Mouse (Mus musculus): ENCODE measurements around the gene Bckdha. TPM values are rescaled to one million over a fixed set of nuclear protein-coding genes. Genes with fewer than 3 reads are reported as not detected.
A peak's percentile ranks its signal among the peaks of the same experiment; 100 is the strongest.

Gene Bckdha
- polyA plus RNA-seq, 1 experiment: 58.6 TPM

DNA sequence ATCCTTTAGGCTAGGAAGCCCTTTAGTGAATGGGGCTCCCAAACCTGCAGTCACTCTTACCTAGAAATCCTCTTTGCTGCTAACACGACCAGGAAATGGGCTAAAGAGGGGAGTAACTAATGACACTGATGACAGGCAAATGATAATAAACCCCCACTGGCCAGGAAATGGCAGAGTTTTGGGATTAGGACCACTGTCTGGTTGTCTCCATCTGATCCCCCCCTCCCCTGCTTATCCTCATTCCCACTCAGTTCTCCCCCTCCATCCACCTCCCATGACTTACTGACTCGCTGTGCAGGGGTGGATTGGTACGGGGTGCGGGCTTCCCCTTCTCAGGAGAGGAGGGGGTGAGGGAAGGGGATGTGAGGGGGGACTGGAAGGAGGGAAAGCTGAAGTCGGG, 31.3 kb upstream of the Bckdha start:
- DNase-seq (ENCODE audit: low read depth): no peak
- no peak for TF ChIP-seq CTCF (IDR thresholded peaks at IDR 0.05; ENCODE audit: borderline replicate concordance, extremely low read depth, insufficient read depth, insufficient read length)
- no peak for TF ChIP-seq POLR2A (IDR thresholded peaks at IDR 0.05; ENCODE audit: borderline replicate concordance, extremely low read depth, insufficient read depth, insufficient read length, poor library complexity, severe bottlenecking)

DNA sequence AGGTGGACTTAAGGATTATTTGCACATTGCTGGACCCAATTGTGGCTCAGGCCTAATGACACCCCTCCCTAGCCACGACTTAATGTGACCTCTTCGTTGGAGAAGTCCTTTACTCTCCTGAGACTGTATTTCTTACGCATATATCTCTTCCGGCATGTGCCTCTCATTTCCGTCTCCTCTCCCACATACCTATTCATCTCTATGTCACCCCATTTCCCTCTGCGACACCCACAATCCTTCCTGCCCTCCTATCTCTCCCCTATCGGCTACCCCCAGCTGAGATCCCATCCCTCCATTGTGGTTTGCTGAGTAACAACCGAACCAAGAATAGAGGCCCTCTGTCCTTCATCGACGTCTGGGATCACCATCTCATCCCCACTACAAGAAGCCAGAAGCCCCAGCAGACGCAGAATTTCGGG, 30.8 kb upstream of the Bckdha start:
- DNase-seq (ENCODE audit: low read depth): no peak
- TF ChIP-seq POLR2A (IDR thresholded peaks at IDR 0.05; ENCODE audit: borderline replicate concordance, extremely low read depth, insufficient read depth, insufficient read length, poor library complexity, severe bottlenecking) (no peak), CTCF (IDR thresholded peaks at IDR 0.05; ENCODE audit: borderline replicate concordance, extremely low read depth, insufficient read depth, insufficient read length) (no peak)

DNA sequence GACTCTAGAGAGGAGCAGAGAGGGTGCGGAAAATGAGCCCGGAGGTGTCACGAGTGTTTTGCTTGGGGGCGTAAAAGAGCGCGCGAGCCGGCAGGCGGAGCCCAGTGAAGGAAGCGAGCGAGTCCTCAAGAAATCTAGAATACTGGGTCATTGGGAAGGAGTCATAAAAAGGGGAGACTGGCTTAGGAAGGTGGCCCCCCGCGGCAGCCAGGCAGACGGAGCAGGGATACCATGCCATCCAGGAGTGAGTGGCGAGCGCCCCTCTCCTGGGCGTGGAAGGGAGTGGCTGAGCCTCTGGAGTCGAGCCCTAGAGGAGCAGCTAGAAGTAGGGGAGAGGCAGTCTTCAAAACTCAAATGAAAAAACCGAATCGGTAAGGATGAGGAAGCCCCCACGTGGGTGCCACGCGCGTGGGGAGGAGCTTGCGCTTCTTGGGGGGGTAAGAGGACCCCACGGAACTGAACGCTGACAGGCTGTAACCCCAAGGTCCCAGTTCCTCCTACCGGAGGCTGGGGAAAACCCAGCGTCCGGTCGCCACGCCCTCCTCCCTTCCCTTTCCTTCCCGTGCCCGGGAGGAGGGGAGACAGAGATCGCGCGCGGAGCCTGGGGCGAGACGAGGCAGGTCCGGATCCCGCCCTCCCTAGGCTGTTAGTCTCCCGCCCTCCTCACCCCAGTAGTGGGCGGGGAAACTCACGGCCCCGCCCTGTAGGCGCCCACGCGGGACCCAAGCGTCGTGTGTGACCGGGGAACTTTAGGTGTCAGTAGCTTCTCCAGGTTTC, 30.2 kb upstream of the Bckdha start:
- no peak for DNase-seq (ENCODE audit: low read depth)
- no peak for TF ChIP-seq POLR2A (IDR thresholded peaks at IDR 0.05; ENCODE audit: borderline replicate concordance, extremely low read depth, insufficient read depth, insufficient read length, poor library complexity, severe bottlenecking)
- TF ChIP-seq CTCF (IDR thresholded peaks at IDR 0.05; ENCODE audit: borderline replicate concordance, extremely low read depth, insufficient read depth, insufficient read length): no peak

DNA sequence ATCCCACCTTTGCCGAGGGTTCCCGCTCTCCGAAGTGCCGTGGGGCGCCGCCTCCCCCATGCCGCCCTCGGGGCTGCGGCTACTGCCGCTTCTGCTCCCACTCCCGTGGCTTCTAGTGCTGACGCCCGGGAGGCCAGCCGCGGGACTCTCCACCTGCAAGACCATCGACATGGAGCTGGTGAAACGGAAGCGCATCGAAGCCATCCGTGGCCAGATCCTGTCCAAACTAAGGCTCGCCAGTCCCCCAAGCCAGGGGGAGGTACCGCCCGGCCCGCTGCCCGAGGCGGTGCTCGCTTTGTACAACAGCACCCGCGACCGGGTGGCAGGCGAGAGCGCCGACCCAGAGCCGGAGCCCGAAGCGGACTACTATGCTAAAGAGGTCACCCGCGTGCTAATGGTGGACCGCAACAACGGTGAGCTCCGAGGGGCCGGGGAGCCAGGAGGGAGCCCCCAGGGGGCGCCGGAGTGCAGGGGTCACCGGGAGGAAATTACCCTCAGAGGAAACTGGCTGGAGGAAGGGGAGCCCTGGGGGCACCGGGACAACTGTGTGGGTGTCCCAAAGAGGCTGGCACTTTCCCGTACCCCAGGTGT, 29.1 kb upstream of the Bckdha start:
- TF ChIP-seq CTCF (IDR thresholded peaks at IDR 0.05; ENCODE audit: borderline replicate concordance, extremely low read depth, insufficient read depth, insufficient read length) (no peak), POLR2A (IDR thresholded peaks at IDR 0.05; ENCODE audit: borderline replicate concordance, extremely low read depth, insufficient read depth, insufficient read length, poor library complexity, severe bottlenecking) (no peak)
- no peak for DNase-seq (ENCODE audit: low read depth)

DNA sequence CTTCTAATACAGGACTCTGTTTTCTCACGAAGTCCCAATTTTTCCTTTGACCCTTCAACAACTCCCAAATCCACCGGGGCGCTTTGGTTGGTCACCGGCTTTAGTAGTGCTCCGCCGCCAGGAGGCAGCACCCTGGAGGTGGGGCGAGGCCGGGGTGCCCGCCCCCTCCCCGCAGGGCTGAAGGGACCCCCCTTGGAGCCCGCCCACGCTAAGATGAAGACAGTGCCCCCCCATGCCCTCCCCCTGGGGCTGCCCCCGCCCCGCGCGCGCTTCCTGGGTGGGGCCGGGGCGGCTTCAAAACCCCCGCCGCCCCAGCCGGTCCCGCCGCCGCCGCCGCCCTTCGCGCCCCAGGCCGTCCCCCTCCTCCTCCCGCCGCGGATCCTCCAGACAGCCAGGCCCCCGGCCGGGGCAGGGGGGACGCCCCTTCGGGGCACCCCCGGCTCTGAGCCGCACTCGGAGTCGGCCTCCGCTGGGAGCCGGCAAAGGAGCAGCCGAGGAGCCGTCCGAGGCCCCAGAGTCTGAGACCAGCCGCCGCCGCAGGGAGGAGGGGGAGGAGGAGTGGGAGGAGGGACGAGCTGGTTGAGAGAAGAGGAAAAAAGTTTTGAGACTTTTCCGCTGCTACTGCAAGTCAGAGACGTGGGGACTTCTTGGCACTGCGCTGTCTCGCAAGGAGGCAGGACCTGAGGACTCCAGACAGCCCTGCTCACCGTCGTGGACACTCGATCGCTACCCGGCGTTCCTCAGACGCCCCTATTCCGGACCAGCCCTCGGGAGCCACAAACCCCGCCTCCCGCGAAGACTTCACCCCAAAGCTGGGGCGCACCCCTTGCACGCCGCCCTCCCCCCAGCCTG, 28.1 kb upstream of the Bckdha start, which contains the start of gene Tgfb1:
Gene Tgfb1, plus strand, starts transcription at position 323 of the 852 bp plus-strand sequence.
- peak; percentile 54 for DNase-seq (ENCODE audit: low read depth)
- TF ChIP-seq POLR2A (IDR thresholded peaks at IDR 0.05; ENCODE audit: borderline replicate concordance, extremely low read depth, insufficient read depth, insufficient read length, poor library complexity, severe bottlenecking) (no peak), CTCF (IDR thresholded peaks at IDR 0.05; ENCODE audit: borderline replicate concordance, extremely low read depth, insufficient read depth, insufficient read length) (peak; percentile 52; the same call in 1 of the 2 replicates)

- TF ChIP-seq POLR2A (IDR thresholded peaks at IDR 0.05; ENCODE audit: borderline replicate concordance, extremely low read depth, insufficient read depth, insufficient read length, poor library complexity, severe bottlenecking) (no peak), CTCF (IDR thresholded peaks at IDR 0.05; ENCODE audit: borderline replicate concordance, extremely low read depth, insufficient read depth, insufficient read length) (no peak)
Measured at GRCm38 (mm10) chr7:25685926-25686470, 27.2 kb upstream of the Bckdha start.

DNA sequence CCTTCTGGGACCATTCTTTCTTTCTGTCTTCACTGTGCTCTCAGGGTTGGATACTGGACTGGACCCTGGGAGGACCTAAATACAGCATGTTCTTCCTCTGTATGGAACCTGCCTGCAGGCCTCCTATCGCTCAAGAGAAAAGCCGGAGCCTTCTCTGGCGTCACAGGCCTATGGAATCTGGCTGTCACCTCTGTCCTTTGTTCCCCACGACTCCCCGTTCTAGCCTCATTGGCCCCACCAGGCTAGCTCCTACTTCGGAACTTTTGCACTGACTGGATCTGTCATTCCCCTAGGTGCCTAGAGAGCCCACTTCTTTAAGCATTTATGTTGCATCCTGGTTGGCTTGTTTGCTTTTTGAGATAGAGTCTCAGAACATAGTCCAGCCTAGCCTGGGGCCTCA, 25.9 kb upstream of the Bckdha start:
- DNase-seq (ENCODE audit: low read depth): no peak
- TF ChIP-seq CTCF (IDR thresholded peaks at IDR 0.05; ENCODE audit: borderline replicate concordance, extremely low read depth, insufficient read depth, insufficient read length) (no peak), POLR2A (IDR thresholded peaks at IDR 0.05; ENCODE audit: borderline replicate concordance, extremely low read depth, insufficient read depth, insufficient read length, poor library complexity, severe bottlenecking) (no peak)

More at GRCm38 (mm10) chr7:25685926-25686470, 27.2 kb upstream of the Bckdha start:
- no peak for DNase-seq (ENCODE audit: low read depth)

GRCm38 (mm10) chr7:25683474-25684180, 24.8 kb upstream of the Bckdha start:
- no peak for TF ChIP-seq CTCF (IDR thresholded peaks at IDR 0.05; ENCODE audit: borderline replicate concordance, extremely low read depth, insufficient read depth, insufficient read length)
- no peak for TF ChIP-seq POLR2A (IDR thresholded peaks at IDR 0.05; ENCODE audit: borderline replicate concordance, extremely low read depth, insufficient read depth, insufficient read length, poor library complexity, severe bottlenecking)
- DNase-seq (ENCODE audit: low read depth): no peak

DNA sequence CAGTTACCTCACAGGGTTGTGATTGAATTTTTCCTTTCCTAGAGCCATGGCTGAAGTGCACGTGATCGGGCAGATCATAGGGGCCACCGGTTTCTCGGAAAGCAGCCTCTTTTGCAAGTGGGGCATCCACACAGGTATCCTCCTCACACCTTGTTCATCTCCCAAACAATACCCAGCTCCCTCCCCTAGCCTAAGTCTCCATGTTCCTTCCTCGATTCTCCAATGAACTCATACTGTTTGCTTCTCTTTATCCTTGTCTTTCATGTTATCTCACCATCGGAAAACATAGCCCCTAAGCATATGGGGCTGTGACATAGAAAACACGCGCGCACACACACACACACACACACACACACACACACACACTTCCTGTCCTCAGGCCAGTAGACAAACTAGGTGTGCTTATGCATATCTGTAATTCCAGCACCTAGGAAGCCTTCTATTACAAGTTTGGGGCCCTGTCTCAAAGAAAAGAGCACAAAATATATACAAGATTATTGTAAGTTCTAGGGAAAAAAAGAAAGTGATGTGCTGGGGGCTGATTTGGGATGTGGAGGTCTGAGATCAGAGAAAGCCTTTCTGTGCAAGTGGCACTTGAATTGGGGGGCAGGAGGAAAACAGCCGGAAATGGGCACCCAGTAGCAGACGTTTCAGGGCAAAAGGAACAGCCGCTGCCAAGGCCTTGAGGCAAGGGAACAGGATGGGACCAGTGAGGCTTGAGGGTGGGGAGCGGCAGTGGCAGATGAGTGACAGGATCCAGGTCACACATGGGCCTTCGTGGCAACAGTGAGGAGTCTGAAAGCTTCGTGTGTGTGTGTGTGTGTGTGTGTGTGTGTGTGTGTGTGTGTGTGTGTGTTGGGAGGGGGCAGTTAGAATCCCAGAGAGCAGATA, 22.8 kb upstream of the Bckdha start:
- DNase-seq (ENCODE audit: low read depth): no peak
- TF ChIP-seq POLR2A (IDR thresholded peaks at IDR 0.05; ENCODE audit: borderline replicate concordance, extremely low read depth, insufficient read depth, insufficient read length, poor library complexity, severe bottlenecking) (no peak), CTCF (IDR thresholded peaks at IDR 0.05; ENCODE audit: borderline replicate concordance, extremely low read depth, insufficient read depth, insufficient read length) (no peak)

Measured in brain, embryonic 14.5 days (tissue).